Mouse (Mus musculus) splenic B cell, adult 2 months (primary cell): ENCODE measurements around the gene Cacna1e.

Experiments
- DNase-seq: peaks from one replicate; pipeline ENCODE4 v3.0.0-alpha.2; 2011; ENCODE audit warnings: low read depth, low spot score
- H3K27me3 ChIP-seq: 2 replicates; pipeline ENCODE4 v1.6.1; 2012; ENCODE audit warnings: mild to moderate bottlenecking, low read length, moderate library complexity, mixed read lengths; ENCODE audit not compliant: control insufficient read depth, poor library complexity, insufficient read depth, severe bottlenecking
- H3K36me3 ChIP-seq: 2 replicates; pipeline ENCODE4 v1.6.1; 2012; ENCODE audit warnings: mild to moderate bottlenecking, low read length, moderate library complexity, mixed read lengths; ENCODE audit not compliant: control insufficient read depth, poor library complexity, insufficient read depth, severe bottlenecking

Gene Cacna1e

GRCm38 (mm10) chr1:154726361-154727161 lies 157.7 kb downstream of the Cacna1e start:
- DNase-seq, result no peak
- H3K36me3 ChIP-seq, result 0 out of 2 replicates have a peak, but pooled peaks cover 3% of the 10 kb centered on the region
- H3K27me3 ChIP-seq, result no peaks in the 10 kb centered on the region

- H3K27me3 ChIP-seq, result no peaks in the 10 kb centered on the region
Measured at GRCm38 (mm10) chr1:154725356-154726320, 158.7 kb downstream of the Cacna1e start.

GRCm38 (mm10) chr1:154723537-154724286 lies 160.6 kb downstream of the Cacna1e start:
- 0 out of 2 replicates have a peak, but pooled peaks cover 3% of the 10 kb centered on the region for H3K36me3 ChIP-seq
- H3K27me3 ChIP-seq, result no peaks in the 10 kb centered on the region
- no peak for DNase-seq

More at GRCm38 (mm10) chr1:154725356-154726320, 158.7 kb downstream of the Cacna1e start:
- DNase-seq, result no peak
- H3K36me3 ChIP-seq, result 0 out of 2 replicates have a peak, but pooled peaks cover 3% of the 10 kb centered on the region

GRCm38 (mm10) chr1:154723078-154723477 lies 161.2 kb downstream of the Cacna1e start:
- no peaks in the 10 kb centered on the region for H3K27me3 ChIP-seq
- H3K36me3 ChIP-seq, result 0 out of 2 replicates have a peak, but pooled peaks cover 3% of the 10 kb centered on the region
- DNase-seq, result no peak

GRCm38 (mm10) chr1:154715596-154715995 lies 168.7 kb downstream of the Cacna1e start:
- no peak for DNase-seq
- Histone ChIP-seq H3K36me3 (no peaks in the 10 kb centered on the region), H3K27me3 (no peaks in the 10 kb centered on the region)

GRCm38 (mm10) chr1:154712747-154713146 lies 171.6 kb downstream of the Cacna1e start:
- no peak for DNase-seq
- no peaks in the 10 kb centered on the region for H3K27me3 ChIP-seq
- H3K36me3 ChIP-seq, result no peaks in the 10 kb centered on the region

GRCm38 (mm10) chr1:154707584-154708290 lies 176.6 kb downstream of the Cacna1e start:
- no peaks in the 10 kb centered on the region for H3K27me3 ChIP-seq
- H3K36me3 ChIP-seq, result no peaks in the 10 kb centered on the region
- DNase-seq, result no peak

- Histone ChIP-seq H3K36me3 (no peaks in the 10 kb centered on the region), H3K27me3 (no peaks in the 10 kb centered on the region)
- DNase-seq, result no peak
Measured at GRCm38 (mm10) chr1:154706974-154707373, 177.3 kb downstream of the Cacna1e start.

GRCm38 (mm10) chr1:154705882-154706565 lies 178.3 kb downstream of the Cacna1e start:
- Histone ChIP-seq H3K36me3 (no peaks in the 10 kb centered on the region), H3K27me3 (no peaks in the 10 kb centered on the region)
- DNase-seq, result no peak

- DNase-seq, result no peak
- no peaks in the 10 kb centered on the region for H3K27me3 ChIP-seq
- no peaks in the 10 kb centered on the region for H3K36me3 ChIP-seq
Measured at GRCm38 (mm10) chr1:154704558-154705185, 179.6 kb downstream of the Cacna1e start.

- no peak for DNase-seq
- no peaks in the 10 kb centered on the region for H3K27me3 ChIP-seq
- H3K36me3 ChIP-seq, result no peaks in the 10 kb centered on the region
Measured at GRCm38 (mm10) chr1:154702623-154703022, 181.7 kb downstream of the Cacna1e start.

- no peak for DNase-seq
- no peaks in the 10 kb centered on the region for H3K27me3 ChIP-seq
- H3K36me3 ChIP-seq, result peaks cover 2% of the 10 kb centered on the region; the same call in 1 of the 2 replicates
Measured at GRCm38 (mm10) chr1:154688876-154689665, 195.2 kb downstream of the Cacna1e start.
